Mouse (Mus musculus): ENCODE data around the gene Bves. TPM values are rescaled to one million over a fixed set of nuclear protein-coding genes. Genes with fewer than 3 reads are reported as not detected.
"Not testable (repeated sequence)": the region's sequence is repeated elsewhere in the genome, so short reads cannot be mapped to it uniquely, and the experiment has no call there.

Gene Bves
- polyA plus RNA-seq, 1 experiment, result 0.94 TPM

GRCm38 (mm10) chr10:45344381-45344780 is 8.8 kb downstream of the Bves start:
- Histone ChIP-seq H3K4me3 (ENCODE audit: insufficient read depth, low read length) (no peak overlapping the region), H3K27ac (ENCODE audit: insufficient read depth, low read length) (no peak overlapping the region)

GRCm38 (mm10) chr10:45345217-45345616 is 9.6 kb downstream of the Bves start:
- no peak for TF ChIP-seq POLR2A (IDR thresholded peaks at IDR 0.05; ENCODE audit: extremely low read depth, insufficient read depth, low read length)
- TF ChIP-seq CTCF (IDR thresholded peaks at IDR 0.05; ENCODE audit: extremely low read depth, insufficient read depth, low read length), result no peak
- Histone ChIP-seq H3K27ac (ENCODE audit: insufficient read depth, low read length) (no peak overlapping the region), H3K4me3 (ENCODE audit: insufficient read depth, low read length) (no peak overlapping the region), H3K4me1 (ENCODE audit: control insufficient read depth, insufficient read depth, low read length) (no peaks in the 10 kb centered on the region)

More at GRCm38 (mm10) chr10:45344381-45344780, 8.8 kb downstream of the Bves start:
- TF ChIP-seq POLR2A (IDR thresholded peaks at IDR 0.05; ENCODE audit: extremely low read depth, insufficient read depth, low read length), result no peak
- no peak for TF ChIP-seq CTCF (IDR thresholded peaks at IDR 0.05; ENCODE audit: extremely low read depth, insufficient read depth, low read length)
- H3K4me1 ChIP-seq (ENCODE audit: control insufficient read depth, insufficient read depth, low read length), result no peaks in the 10 kb centered on the region

DNA sequence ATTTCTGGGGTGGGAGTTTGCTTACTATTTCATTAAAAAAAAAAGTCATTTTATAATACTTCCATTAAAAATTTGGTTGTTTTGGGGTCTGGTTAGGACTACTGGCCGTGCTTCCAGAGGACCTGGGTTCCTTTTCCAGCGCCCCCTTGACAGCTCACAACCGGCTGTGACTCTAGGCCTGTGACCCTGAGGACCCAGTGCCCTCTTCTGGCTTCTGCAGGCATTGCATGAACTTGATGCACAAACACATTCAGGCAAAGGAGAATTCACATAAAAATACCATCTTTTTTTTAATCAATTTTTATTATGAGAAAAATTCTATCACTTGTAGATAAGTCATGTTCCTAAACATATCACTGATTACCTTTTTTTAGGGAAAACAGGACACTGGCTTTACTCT is 12.6 kb downstream of the Bves start:
- not testable (repeated sequence) for H3K4me3 ChIP-seq (ENCODE audit: insufficient read depth, low read length); H3K4me1 ChIP-seq (ENCODE audit: control insufficient read depth, insufficient read depth, low read length); H3K27ac ChIP-seq (ENCODE audit: insufficient read depth, low read length)

DNA sequence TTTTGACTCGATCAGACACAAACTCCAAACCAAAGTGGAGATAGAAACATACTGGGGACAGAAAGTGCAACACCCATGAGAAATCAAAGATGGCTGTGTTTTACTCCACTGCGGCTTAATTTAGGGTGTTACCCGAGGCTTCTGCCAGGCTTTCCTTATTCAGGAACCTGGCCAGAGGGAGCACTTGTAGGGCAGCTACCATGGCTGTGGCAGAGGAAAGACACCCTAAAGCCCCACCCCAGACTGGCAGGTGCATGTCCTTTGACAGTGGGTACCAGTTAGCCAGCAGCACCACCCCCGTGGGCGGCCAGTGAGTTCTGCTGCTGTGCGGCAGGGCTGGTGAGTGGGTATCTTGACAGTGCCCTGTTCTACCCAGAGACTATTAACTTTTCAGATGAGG is 20.5 kb downstream of the Bves start:
- Histone ChIP-seq H3K27ac (ENCODE audit: insufficient read depth, low read length) (no peak overlapping the region), H3K4me3 (ENCODE audit: insufficient read depth, low read length) (no peak overlapping the region), H3K4me1 (ENCODE audit: control insufficient read depth, insufficient read depth, low read length) (no peaks in the 10 kb centered on the region)
- TF ChIP-seq CTCF (IDR thresholded peaks at IDR 0.05; ENCODE audit: extremely low read depth, insufficient read depth, low read length) (no peak), POLR2A (IDR thresholded peaks at IDR 0.05; ENCODE audit: extremely low read depth, insufficient read depth, low read length) (no peak)

DNA sequence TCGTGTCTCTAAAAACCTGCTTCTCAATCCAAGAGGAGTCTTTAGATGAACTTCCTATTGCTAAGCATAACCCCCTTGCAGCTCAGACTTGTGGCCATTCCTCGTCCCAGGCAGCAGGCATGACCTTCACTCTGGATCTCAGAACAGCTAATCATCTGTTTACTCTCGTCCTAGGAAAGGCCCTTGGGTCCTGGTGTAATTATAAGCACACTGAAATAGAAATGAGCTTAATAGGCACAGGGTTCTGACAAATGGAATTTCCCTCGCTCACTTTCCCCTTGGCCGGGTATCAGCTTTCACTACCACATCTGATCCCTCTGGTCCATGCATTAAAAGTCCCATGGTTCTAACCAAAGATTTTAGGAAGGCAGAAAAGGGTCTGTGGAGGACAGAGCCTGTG is 27.8 kb downstream of the Bves start:
- Histone ChIP-seq H3K27ac (ENCODE audit: insufficient read depth, low read length) (no peak overlapping the region), H3K4me3 (ENCODE audit: insufficient read depth, low read length) (no peak overlapping the region), H3K4me1 (ENCODE audit: control insufficient read depth, insufficient read depth, low read length) (no peaks in the 10 kb centered on the region)
- no peak for TF ChIP-seq CTCF (IDR thresholded peaks at IDR 0.05; ENCODE audit: extremely low read depth, insufficient read depth, low read length)
- no peak for TF ChIP-seq POLR2A (IDR thresholded peaks at IDR 0.05; ENCODE audit: extremely low read depth, insufficient read depth, low read length)

DNA sequence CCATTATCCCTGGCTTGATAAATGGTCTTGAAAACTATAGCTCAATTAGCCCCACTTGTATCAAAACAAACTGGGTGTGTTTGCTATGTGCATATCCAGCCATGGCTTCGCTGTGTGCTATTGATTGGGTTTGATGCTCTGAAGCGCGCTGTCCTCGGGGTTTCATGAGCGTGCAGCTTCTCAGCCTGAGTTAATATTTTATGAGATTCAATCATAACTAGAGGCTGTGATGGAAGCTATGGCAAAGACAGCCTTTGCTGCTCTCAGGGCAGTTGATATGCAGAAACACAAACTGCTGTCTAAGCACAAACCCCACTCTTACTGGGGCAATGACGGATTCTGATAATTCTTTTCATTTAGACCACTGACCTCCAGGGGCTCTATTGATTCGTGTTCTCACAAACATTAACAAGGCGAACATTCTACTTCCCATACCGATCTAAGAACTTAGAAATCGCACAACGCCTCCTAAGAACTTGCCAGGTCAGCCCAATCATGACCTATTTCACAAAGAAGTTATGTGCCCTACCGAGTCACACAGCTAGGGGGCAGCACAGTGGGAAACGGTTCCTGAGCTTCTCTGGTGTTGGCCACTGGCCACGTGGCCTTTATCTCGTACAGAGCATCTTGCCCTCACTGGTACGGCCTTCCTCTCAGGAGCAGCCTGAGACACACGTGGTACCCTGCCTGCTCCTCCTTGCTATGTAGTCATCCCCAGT is 31.6 kb downstream of the Bves start:
- TF ChIP-seq CTCF (IDR thresholded peaks at IDR 0.05; ENCODE audit: extremely low read depth, insufficient read depth, low read length) (no peak), POLR2A (IDR thresholded peaks at IDR 0.05; ENCODE audit: extremely low read depth, insufficient read depth, low read length) (no peak)
- H3K4me1 ChIP-seq (ENCODE audit: control insufficient read depth, insufficient read depth, low read length), result no peaks in the 10 kb centered on the region
- H3K27ac ChIP-seq (ENCODE audit: insufficient read depth, low read length), result no peak overlapping the region
- no peak overlapping the region for H3K4me3 ChIP-seq (ENCODE audit: insufficient read depth, low read length)

DNA sequence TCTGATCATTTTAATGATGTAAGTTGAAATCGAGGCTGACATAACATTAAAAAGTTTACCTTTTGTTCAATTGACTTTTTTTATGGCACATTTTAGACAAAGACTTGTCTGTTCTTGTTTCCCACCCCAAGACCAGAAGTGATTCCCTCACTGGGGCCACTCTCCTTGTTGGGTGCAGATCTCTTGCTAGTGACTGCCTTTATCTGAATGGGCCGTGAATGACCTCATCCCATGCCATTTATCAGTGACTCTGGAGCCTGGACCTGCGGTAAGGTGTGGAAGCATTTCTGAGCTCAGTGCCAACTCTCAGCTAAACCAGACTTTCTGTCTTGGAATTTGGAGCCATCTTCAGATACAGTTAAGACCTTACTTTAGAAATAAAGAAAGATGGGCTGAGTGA is 34.1 kb downstream of the Bves start:
- no peak overlapping the region for H3K27ac ChIP-seq (ENCODE audit: insufficient read depth, low read length)

DNA sequence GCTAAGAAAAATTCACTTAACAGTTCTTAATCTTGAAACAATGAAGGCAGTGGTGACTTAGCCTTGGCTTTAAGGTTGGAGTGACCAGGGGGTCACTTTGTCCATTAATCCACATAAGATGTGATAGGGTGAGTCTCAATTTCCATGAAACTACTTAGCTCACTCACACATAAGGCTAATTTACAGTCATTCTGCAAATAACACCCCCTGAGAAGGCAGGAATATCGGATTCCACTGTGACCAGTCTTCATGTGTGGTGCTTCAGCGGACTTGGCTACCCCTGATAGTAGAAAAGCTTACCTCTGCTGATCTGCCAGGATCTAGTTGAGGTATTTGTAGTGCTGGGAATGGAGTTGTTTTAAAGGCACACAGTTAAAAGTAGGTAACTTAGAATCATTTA is 35.0 kb downstream of the Bves start:
- Histone ChIP-seq H3K4me1 (ENCODE audit: control insufficient read depth, insufficient read depth, low read length) (no peaks in the 10 kb centered on the region), H3K4me3 (ENCODE audit: insufficient read depth, low read length) (no peak overlapping the region), H3K27ac (ENCODE audit: insufficient read depth, low read length) (no peak overlapping the region)
- TF ChIP-seq POLR2A (IDR thresholded peaks at IDR 0.05; ENCODE audit: extremely low read depth, insufficient read depth, low read length) (no peak), CTCF (IDR thresholded peaks at IDR 0.05; ENCODE audit: extremely low read depth, insufficient read depth, low read length) (no peak)

More for the DNA sequence above, 34.1 kb downstream of the Bves start:
- no peak for TF ChIP-seq CTCF (IDR thresholded peaks at IDR 0.05; ENCODE audit: extremely low read depth, insufficient read depth, low read length)
- no peak for TF ChIP-seq POLR2A (IDR thresholded peaks at IDR 0.05; ENCODE audit: extremely low read depth, insufficient read depth, low read length)
- H3K4me1 ChIP-seq (ENCODE audit: control insufficient read depth, insufficient read depth, low read length), result no peaks in the 10 kb centered on the region
- no peak overlapping the region for H3K4me3 ChIP-seq (ENCODE audit: insufficient read depth, low read length)

DNA sequence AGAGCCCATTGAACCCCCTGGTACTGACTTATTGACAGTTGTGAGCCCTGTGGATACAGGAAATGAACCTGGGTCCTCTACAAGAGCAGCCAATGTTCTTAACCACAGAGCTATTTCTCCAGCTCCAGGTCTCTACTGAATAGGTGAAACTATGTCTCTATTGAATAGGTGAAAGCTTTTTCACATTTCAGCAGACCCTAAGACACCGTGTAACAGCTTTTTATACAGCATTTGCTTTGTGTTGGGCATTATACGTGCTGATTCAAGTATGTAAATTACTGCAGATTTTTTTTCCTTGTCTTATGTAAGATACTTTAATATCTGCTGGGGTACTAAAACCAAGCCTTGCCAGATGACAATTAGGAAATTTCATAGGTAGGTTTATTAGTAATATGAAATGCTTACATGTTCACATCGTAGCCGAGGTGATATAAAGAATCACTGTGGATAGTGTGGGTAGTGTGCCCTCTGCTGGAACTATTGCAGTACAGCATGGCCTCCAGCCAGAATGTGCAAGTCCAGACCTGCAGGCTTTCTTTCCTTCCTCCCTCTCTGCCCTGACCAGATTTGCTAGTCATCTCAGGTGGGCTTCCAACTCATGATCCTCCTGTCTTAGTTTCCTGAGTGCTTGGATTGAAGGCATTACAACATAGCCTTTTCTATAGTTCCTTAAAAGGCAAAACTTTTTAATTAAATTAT is 37.6 kb downstream of the Bves start:
- Histone ChIP-seq H3K4me3 (ENCODE audit: insufficient read depth, low read length) (no peak overlapping the region), H3K27ac (ENCODE audit: insufficient read depth, low read length) (no peak overlapping the region), H3K4me1 (ENCODE audit: control insufficient read depth, insufficient read depth, low read length) (no peaks in the 10 kb centered on the region)
- TF ChIP-seq CTCF (IDR thresholded peaks at IDR 0.05; ENCODE audit: extremely low read depth, insufficient read depth, low read length) (peak; percentile 87), POLR2A (IDR thresholded peaks at IDR 0.05; ENCODE audit: extremely low read depth, insufficient read depth, low read length) (no peak)

- H3K4me3 ChIP-seq (ENCODE audit: insufficient read depth, low read length), result no peak overlapping the region
- H3K27ac ChIP-seq (ENCODE audit: insufficient read depth, low read length), result no peak overlapping the region
- H3K4me1 ChIP-seq (ENCODE audit: control insufficient read depth, insufficient read depth, low read length), result no peaks in the 10 kb centered on the region
- TF ChIP-seq POLR2A (IDR thresholded peaks at IDR 0.05; ENCODE audit: extremely low read depth, insufficient read depth, low read length) (no peak), CTCF (IDR thresholded peaks at IDR 0.05; ENCODE audit: extremely low read depth, insufficient read depth, low read length) (no peak)
These were observed 42.7 kb downstream of the Bves start for GRCm38 (mm10) chr10:45378269-45378668.

All from cortical plate, adult 2 months (tissue).